ENCODE assay signal across 26 mouse cellular contexts in the genomic region with DNA sequence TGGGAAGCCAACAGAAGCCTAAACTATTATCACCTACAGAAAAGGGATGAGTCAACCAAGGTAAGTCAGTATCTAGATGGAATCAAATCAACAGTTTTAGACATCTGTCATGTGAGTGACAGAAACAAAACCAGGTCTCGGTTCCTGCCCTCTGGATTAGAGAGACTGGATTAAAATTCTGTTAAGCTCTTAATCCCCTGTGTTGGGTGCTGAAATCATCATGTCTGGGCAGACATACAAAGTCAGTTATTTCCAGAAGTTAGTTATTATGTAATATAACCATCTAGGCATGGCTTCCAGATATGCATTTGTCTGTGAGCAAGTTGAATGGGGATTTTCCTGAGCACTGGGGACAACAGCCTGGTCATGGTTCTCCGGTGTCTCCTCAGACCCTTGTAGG. TPM values are rescaled to one million over a fixed set of nuclear protein-coding genes. Genes with fewer than 3 reads are reported as not detected.
"Had no signal": no experiment of that assay in that cellular context is flagged by ENCODE, and none has a peak within 500 bp of the region (broad histone marks: within the 10 kb centered on the region; RNA-seq: fewer than 3 reads in every experiment).

No protein-coding gene starts in this region.

- H3K4me1 ChIP-seq: heart, embryonic 10.5 days; hindbrain, embryonic 13.5 days; hindbrain, embryonic 15.5 days had no signal

- H3K27ac ChIP-seq: heart, embryonic 10.5 days; heart, embryonic 13.5 days; heart, embryonic 15.5 days; hindbrain, embryonic 13.5 days; hindbrain, embryonic 15.5 days; hindbrain, postnatal 0 days; kidney, embryonic 15.5 days; kidney, postnatal 0 days; limb, embryonic 13.5 days had no signal

- DNase-seq: forebrain, postnatal 0 days; gastrocnemius, postnatal 14 days; gastrocnemius, postnatal 36 days; heart, adult 18-20 months; heart, postnatal 14 days; heart, postnatal 36 days; kidney, adult 11 months; kidney, adult 2 months; kidney, adult 9 months; kidney, postnatal 14 days; kidney, postnatal 36 days; layer of hippocampus, postnatal 36 days; left cerebral cortex, postnatal 4 days had no signal

- H3K36me3 ChIP-seq: heart, embryonic 10.5 days; heart, embryonic 13.5 days; heart, embryonic 15.5 days; hindbrain, embryonic 13.5 days; hindbrain, embryonic 15.5 days; kidney, embryonic 15.5 days; limb, embryonic 13.5 days; limb, embryonic 15.5 days had no signal

- H3K4me2 ChIP-seq: heart, embryonic 13.5 days; heart, embryonic 15.5 days; hindbrain, embryonic 13.5 days; hindbrain, embryonic 15.5 days; kidney, embryonic 15.5 days; limb, embryonic 13.5 days; limb, embryonic 15.5 days had no signal

- H3K9me3 ChIP-seq: heart, embryonic 10.5 days; heart, embryonic 13.5 days; heart, embryonic 15.5 days; hindbrain, embryonic 13.5 days; hindbrain, embryonic 15.5 days; kidney, embryonic 15.5 days; limb, embryonic 13.5 days; limb, embryonic 15.5 days had no signal

- ATAC-seq: forebrain, postnatal 0 days; hindbrain, postnatal 0 days; intestine, embryonic 16.5 days had no signal

- H3K4me3 ChIP-seq: heart, embryonic 10.5 days; heart, embryonic 13.5 days; heart, embryonic 15.5 days; hindbrain, embryonic 13.5 days; hindbrain, embryonic 15.5 days; kidney, embryonic 15.5 days; limb, embryonic 13.5 days; limb, embryonic 15.5 days had no signal

- H3K9ac ChIP-seq: forebrain, postnatal 0 days; heart, embryonic 13.5 days; heart, embryonic 15.5 days; hindbrain, embryonic 13.5 days; hindbrain, embryonic 15.5 days; kidney, embryonic 15.5 days; limb, embryonic 13.5 days; limb, embryonic 15.5 days had no signal

- H3K27me3 ChIP-seq: hindbrain, embryonic 13.5 days; hindbrain, embryonic 15.5 days; limb, embryonic 15.5 days had no signal

RNA-seq across cellular contexts. Expression of a gene that starts 33.0 kb away (rescaled TPM):
- total RNA-seq: granulocyte monocyte progenitor cell, adult 5-6 weeks; hematopoietic stem cell, adult 5-6 weeks had no signal

RNA-seq across cellular contexts. Expression of a gene that starts 42.2 kb away (rescaled TPM):
- total RNA-seq: granulocyte monocyte progenitor cell, adult 5-6 weeks; hematopoietic stem cell, adult 5-6 weeks had no signal
